Mouse (Mus musculus): ENCODE results near the gene Dock1. TPM values are rescaled to one million over a fixed set of nuclear protein-coding genes. Genes with fewer than 3 reads are reported as not detected.

The Dock1 gene
- polyA plus RNA-seq (2014; fragmentation: Illumina TruSeq; extraction: RNeasy Lipid Tissue Mini Kit (QIAGEN cat#74804); ENCODE audit: low read depth, low replicate concordance): 31.9 TPM

DNA sequence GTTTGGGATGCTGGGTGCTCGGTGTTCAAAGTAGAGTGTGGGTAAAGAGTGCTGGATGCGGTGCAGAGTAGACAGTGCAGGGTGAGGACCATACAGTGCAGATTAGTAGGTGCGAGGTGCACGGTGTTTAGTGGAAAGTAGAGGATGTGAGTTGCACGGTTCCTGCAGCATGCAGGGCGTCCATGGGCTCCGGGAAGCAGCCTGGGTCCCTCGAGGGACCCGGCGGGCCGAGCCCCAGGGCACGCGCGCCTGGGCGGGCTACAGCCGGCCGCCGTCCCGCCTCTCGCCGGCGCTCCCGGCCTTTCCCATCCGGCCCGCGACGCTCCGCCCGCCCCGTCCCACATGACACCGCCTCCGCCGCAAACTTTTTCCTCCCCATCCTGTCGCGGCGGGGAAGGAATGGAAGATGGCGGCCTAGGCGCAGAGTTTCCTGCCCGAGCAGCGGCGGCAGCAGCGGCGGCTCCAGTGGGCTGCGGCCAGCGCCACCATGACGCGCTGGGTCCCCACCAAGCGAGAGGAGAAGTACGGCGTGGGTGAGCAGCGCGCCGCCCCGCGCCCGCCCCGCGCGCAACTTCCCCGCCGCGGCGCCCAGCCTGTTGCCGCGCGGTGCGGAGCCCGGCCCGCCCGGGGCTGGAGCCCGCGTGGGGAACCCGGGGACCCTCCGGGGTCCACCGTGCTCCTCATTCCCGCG is at the start of gene Dock1:
Gene Dock1, plus strand, starts transcription at position 343 of the 691 bp plus-strand sequence.

DNA sequence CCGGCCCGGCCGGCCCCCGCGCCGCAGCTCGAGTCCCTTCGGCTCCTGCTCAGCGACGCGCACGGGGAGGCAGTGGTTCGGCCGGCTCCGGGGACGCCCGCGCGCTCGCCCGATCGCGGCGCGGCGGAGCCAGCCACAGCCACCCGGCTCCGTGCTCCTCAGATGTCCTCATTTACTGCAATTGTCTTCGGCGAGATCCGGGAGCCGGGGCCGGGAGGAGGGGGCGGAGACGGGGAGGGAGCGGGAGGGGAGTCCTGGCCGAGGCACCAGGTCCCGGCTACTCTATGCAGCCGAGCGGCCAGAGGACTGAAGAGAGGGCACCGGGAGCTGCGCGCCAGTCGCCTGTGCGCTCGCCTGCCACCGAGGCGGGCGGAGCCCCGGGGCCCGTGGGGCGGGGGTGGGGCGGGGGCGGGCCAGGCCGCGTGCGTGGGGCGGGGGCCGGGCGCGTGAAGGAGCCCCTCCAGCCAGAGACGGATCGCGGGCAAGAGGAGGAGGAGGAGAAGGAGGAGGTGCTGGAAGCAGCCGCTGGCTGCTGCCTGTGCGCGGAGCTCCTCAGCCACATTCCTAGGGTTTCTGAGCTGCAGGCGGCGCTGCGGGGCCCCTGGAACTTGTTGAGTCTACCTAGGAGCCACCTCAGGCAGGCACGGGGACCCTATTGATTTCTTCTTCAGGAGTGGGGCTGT is 267.6 kb downstream of the Dock1 start, which contains the start of gene Fam196a:
Gene Fam196a, minus strand, starts transcription at position 504 of the 683 bp plus-strand sequence.

